Mouse (Mus musculus) C2C12 (cell line): ENCODE results near the gene Fyb2. TPM values are rescaled to one million over a fixed set of nuclear protein-coding genes. Genes with fewer than 3 reads are reported as not detected.

Experiments used
- H3K27me3 ChIP-seq: one replicate; pipeline ENCODE4 v1.6.1; 2011; ENCODE audit not compliant: control insufficient read depth, insufficient read depth, insufficient read length
- H3K36me3 ChIP-seq: one replicate; pipeline ENCODE4 v1.6.1; 2011; ENCODE audit not compliant: control insufficient read depth, insufficient read depth
- H3K4me3 ChIP-seq: one replicate; pipeline ENCODE4 v1.5.1; 2011; ENCODE audit warnings: mild to moderate bottlenecking, control low read depth; ENCODE audit not compliant: poor library complexity, insufficient read depth, severe bottlenecking
- H3K79me2 ChIP-seq: one replicate; pipeline ENCODE4 v1.6.1; 2011; ENCODE audit not compliant: control insufficient read depth, insufficient read depth
- H3K79me3 ChIP-seq: one replicate; pipeline ENCODE4 v1.6.1; 2011; ENCODE audit warnings: low read depth, control low read depth
- H3ac ChIP-seq: one replicate; pipeline ENCODE3; 2011; ENCODE audit warnings: low read depth; ENCODE audit not compliant: control insufficient read depth, insufficient read length
- CEBPB ChIP-seq: IDR thresholded peaks from one replicate; pipeline ENCODE4 v1.6.1; 2011; ENCODE audit warnings: low read depth, mild to moderate bottlenecking, control low read depth, moderate library complexity
- CTCF ChIP-seq: IDR thresholded peaks from one replicate; pipeline ENCODE4 v1.5.1; 2011; ENCODE audit not compliant: control insufficient read depth, insufficient read depth, insufficient read length
- FOSL1 ChIP-seq: IDR thresholded peaks from one replicate; pipeline ENCODE4 v1.8.0; 2011; ENCODE audit warnings: mild to moderate bottlenecking, low read length; ENCODE audit not compliant: poor library complexity, insufficient read depth, severe bottlenecking
- MAX ChIP-seq: IDR thresholded peaks from one replicate; pipeline ENCODE4 v1.6.1; 2011; ENCODE audit warnings: mild to moderate bottlenecking, control low read depth
- MYOD1 ChIP-seq: IDR thresholded peaks from one replicate; pipeline ENCODE4 v1.6.1; 2011; ENCODE audit warnings: low read depth; ENCODE audit not compliant: control insufficient read depth, insufficient read length
- MYOG ChIP-seq: IDR thresholded peaks from one replicate; pipeline ENCODE4 v1.6.1; 2011; ENCODE audit not compliant: control insufficient read depth, insufficient read length; ENCODE audit errors: extremely low read depth
- USF1 ChIP-seq: IDR thresholded peaks from one replicate; pipeline ENCODE4 v1.6.1; 2011; ENCODE audit warnings: low read depth, mild to moderate bottlenecking, control low read depth, moderate library complexity
- polyA plus RNA-seq: library from polyadenylated mRNA; unstranded; fragments of >200 nt; fragmentation: generic; extraction: Trizol; gene quantifications from one replicate; pipeline ENCODE4 v1.2.1, GENCODE M21; 2012; ENCODE audit warnings: missing spikeins

Fyb2 gene
- polyA plus RNA-seq, 1 experiment, result 0.05 TPM

DNA sequence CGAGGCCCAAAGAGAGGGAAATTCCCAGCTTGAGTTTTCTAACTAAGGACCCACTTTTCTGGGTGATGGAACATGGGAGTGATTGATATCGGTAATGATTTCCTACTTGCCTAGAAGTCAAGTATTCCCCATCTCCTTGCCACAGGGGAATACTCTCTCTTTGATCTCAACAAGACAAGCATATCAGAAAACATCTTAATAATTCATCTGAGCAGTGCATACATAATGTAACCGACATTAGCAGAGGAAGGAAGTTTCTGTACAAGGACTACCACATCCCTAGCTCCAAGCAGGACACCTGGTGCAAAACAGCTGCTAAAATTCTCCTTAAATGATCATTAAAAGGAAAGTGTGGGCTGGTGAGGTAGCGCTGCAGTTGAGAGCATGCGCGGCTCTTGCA lies 8.2 kb upstream of the Fyb2 start:
- TF ChIP-seq CTCF, result no peak
- TF ChIP-seq MAX, result no peak
- TF ChIP-seq CEBPB, result no peak
- no peak for TF ChIP-seq MYOG
- TF ChIP-seq MYOD1, result no peak
- TF ChIP-seq USF1, result no peak
- no peak for TF ChIP-seq FOSL1
- no peaks in the 10 kb centered on the region for H3K27me3 ChIP-seq

DNA sequence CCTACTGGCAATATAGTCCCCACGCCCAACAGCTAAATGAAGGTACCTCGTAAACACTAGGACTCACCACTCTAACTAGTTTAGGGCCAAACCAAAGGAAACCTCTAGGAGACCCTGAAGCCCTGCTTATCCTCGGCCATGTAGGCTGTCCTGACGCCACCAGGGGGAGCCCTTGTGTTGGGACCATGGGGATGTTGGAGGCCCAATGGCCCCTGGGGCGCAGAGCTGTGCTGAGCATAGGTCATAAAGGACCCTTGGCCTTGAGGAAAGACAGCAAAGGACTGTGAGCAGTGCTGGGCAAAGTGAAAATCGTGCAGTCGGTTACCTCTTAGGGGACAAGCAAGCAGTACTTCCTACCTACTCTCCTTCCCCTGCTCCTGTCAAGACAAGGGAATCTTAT lies 1.6 kb upstream of the Fyb2 start:
- H3K4me3 ChIP-seq, result no peak overlapping the region
- H3K27me3 ChIP-seq, result no peaks in the 10 kb centered on the region
- no peaks in the 10 kb centered on the region for H3K79me3 ChIP-seq
- H3K79me2 ChIP-seq, result no peaks in the 10 kb centered on the region
- TF ChIP-seq CTCF (peak; percentile 66), CEBPB (no peak)
- H3ac ChIP-seq, result no peak overlapping the region
- no peaks in the 10 kb centered on the region for H3K36me3 ChIP-seq

More for the DNA sequence above, 8.2 kb upstream of the Fyb2 start:
- H3ac ChIP-seq, result no peak overlapping the region
- no peaks in the 10 kb centered on the region for H3K36me3 ChIP-seq
- H3K79me2 ChIP-seq, result no peaks in the 10 kb centered on the region
- no peak overlapping the region for H3K4me3 ChIP-seq
- H3K79me3 ChIP-seq, result no peaks in the 10 kb centered on the region

DNA sequence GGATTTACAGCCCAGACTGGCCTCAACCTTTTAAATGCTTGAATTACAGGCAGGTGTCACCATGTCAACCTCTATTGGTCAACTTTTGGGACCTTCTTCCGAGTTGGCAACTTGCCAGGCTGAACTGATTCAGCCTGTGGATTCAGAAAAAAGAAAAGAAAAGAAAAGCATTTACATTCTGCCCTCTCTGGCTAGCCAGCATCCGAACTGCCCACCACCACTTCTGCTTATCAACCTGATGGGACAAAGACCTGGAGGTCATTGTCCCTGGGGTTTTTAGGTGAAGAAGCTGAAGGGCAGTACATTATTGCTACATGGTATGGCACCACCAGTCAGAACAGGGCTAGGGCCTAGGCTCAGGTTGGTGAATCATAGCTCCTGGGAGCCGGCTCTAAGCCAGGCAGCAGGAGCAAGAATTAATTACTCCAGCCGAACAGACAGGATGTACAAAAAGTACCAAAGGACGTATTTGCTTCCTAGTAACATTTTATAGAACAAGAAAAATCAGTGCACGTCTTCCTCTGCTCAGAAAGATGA lies 1.5 kb downstream of the Fyb2 start:
- TF ChIP-seq USF1 (no peak), CEBPB (no peak), CTCF (no peak), MYOD1 (no peak), FOSL1 (no peak), MYOG (no peak), MAX (no peak)
- H3ac ChIP-seq, result no peak overlapping the region
- H3K36me3 ChIP-seq, result no peaks in the 10 kb centered on the region
- H3K27me3 ChIP-seq, result no peaks in the 10 kb centered on the region
- H3K4me3 ChIP-seq, result no peak overlapping the region
- H3K79me3 ChIP-seq, result no peaks in the 10 kb centered on the region
- H3K79me2 ChIP-seq, result no peaks in the 10 kb centered on the region

DNA sequence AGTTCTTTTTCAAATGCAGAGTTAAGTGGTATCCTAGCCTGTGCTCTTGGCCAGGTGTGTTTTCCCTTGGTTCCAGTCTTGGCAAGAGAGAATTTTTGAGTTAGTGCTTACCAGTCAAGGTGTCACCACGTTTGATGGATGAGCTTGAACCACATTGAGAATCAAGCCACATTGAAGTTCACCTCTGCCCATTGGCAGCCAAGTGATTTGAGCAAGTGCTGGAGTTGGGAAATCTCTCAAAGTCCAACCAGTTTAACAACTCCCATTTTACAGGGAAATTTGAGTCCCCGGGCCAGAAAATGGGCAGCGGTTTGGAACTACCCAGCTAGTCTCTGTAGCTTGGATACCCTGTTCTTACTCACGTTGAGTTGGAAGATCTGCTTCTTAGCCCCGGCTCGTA lies 4.8 kb downstream of the Fyb2 start:
- TF ChIP-seq MAX (no peak), FOSL1 (no peak), CTCF (no peak), MYOG (no peak), CEBPB (no peak), USF1 (no peak), MYOD1 (no peak)
- no peaks in the 10 kb centered on the region for H3K27me3 ChIP-seq
- no peaks in the 10 kb centered on the region for H3K79me2 ChIP-seq
- no peaks in the 10 kb centered on the region for H3K79me3 ChIP-seq
- no peak overlapping the region for H3K4me3 ChIP-seq
- H3K36me3 ChIP-seq, result no peaks in the 10 kb centered on the region
- no peak overlapping the region for H3ac ChIP-seq

DNA sequence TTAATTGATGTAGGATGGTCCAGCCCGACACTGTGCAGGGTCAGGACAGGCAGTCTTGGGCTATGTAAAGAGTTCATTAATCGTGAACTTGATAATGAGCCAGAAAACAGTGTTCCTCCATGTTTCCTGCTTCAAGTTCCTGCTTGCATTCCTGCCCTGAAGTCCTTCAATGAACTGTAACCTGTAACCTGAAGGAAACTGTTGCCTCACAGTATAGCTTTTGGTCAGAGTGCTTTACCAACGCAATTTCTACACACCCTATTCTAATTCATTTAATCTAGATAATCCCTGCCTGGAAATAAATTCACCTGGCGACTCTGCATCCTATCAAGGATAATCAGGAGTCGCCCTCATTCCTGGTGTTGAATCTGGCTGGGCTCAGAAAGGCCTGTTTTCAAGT lies 12.1 kb downstream of the Fyb2 start:
- Histone ChIP-seq H3K79me3 (no peaks in the 10 kb centered on the region), H3K27me3 (no peaks in the 10 kb centered on the region), H3K79me2 (no peaks in the 10 kb centered on the region), H3ac (no peak overlapping the region), H3K4me3 (no peak overlapping the region), H3K36me3 (no peaks in the 10 kb centered on the region)
- TF ChIP-seq USF1, result no peak

DNA sequence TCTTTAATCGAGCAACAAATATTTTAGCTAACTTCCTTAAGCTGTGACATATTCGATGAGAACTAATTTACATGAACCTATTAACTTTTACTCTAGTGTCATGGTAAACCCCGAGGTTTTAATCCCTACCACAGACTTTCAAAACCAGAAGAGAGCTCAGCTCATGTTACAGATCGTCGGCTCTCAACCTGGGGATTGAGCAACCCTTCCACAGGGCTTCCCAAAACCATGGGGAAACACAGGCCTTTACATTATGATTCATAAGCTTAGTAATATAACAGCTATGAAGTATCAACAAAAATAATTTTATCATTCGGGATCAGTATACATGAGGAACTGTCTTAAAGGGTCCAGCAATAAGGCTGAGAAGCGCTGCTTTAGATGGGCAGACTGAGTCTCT lies 15.9 kb downstream of the Fyb2 start:
- Histone ChIP-seq H3K79me3 (no peaks in the 10 kb centered on the region), H3ac (no peak overlapping the region), H3K36me3 (no peaks in the 10 kb centered on the region), H3K27me3 (no peaks in the 10 kb centered on the region), H3K79me2 (no peaks in the 10 kb centered on the region), H3K4me3 (no peak overlapping the region)
- TF ChIP-seq MYOD1, result no peak
- peak; percentile 95 for TF ChIP-seq CEBPB

DNA sequence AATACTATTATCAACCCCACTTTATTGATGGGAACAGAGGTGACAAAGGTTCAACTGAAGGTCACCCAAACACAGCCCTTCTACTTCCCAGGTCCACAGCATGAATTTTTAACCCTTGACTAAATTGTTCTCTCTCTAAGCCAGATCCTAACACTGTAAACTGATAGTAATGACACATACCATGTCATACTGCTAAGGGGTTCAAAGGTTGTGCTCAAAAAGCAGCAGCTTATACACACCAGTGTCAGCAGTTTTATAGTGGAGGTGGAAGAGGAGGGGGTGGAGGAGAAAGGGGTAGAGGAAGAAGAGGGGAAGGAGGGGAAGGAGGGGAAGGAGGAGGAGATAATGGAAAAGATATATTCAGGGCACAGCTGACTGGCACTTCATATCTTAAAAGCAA lies 20.4 kb downstream of the Fyb2 start:
- H3K79me2 ChIP-seq, result no peaks in the 10 kb centered on the region
- H3K27me3 ChIP-seq, result no peaks in the 10 kb centered on the region
- TF ChIP-seq FOSL1, result no peak
- TF ChIP-seq CTCF, result no peak
- no peak for TF ChIP-seq MAX
- TF ChIP-seq MYOG, result no peak
- TF ChIP-seq CEBPB, result no peak
- no peak for TF ChIP-seq USF1
- TF ChIP-seq MYOD1, result no peak
- H3K79me3 ChIP-seq, result no peaks in the 10 kb centered on the region
- no peak overlapping the region for H3K4me3 ChIP-seq
- H3K36me3 ChIP-seq, result no peaks in the 10 kb centered on the region
- no peak overlapping the region for H3ac ChIP-seq
